Mouse (Mus musculus) midbrain, embryonic 13.5 days (tissue): ENCODE measurements around the gene Pogz. TPM values are rescaled to one million over a fixed set of nuclear protein-coding genes. Genes with fewer than 3 reads are reported as not detected.

Experiments used
- ATAC-seq: fragments of 200-750 bp; cut with Nextera tagmentation; 2 replicates; pipeline ENCODE4 v1.8.0; 2017; ENCODE audit warnings: mild to moderate bottlenecking, moderate TSS enrichment, moderate library complexity
- H3K27ac ChIP-seq: fragments of 300-500 bp; sonication (generic); 2 replicates; pipeline ENCODE4 v1.5.1; 2015; ENCODE audit warnings: inconsistent platforms, mild to moderate bottlenecking, moderate library complexity
- H3K27me3 ChIP-seq: fragments of 300-500 bp; sonication (generic); 2 replicates; pipeline ENCODE4 v1.6.1; 2015; ENCODE audit warnings: mild to moderate bottlenecking, inconsistent platforms
- H3K36me3 ChIP-seq: fragments of 300-500 bp; sonication (generic); 2 replicates; pipeline ENCODE4 v1.6.1; 2015; ENCODE audit warnings: mild to moderate bottlenecking, inconsistent platforms
- H3K4me1 ChIP-seq: fragments of 300-500 bp; sonication (generic); replicated peaks from 2 replicates; pipeline ENCODE4 v1.6.1; 2015; ENCODE audit warnings: inconsistent platforms
- H3K4me2 ChIP-seq: fragments of 300-500 bp; sonication (generic); replicated peaks from 2 replicates; pipeline ENCODE4 v1.6.1; 2015; ENCODE audit warnings: moderate library complexity, mild to moderate bottlenecking, inconsistent platforms
- H3K4me3 ChIP-seq: fragments of 300-500 bp; sonication (generic); replicated peaks from 2 replicates; pipeline ENCODE4 v1.5.1; 2015; ENCODE audit warnings: mild to moderate bottlenecking, inconsistent platforms
- H3K9ac ChIP-seq: fragments of 300-500 bp; sonication (generic); replicated peaks from 2 replicates; pipeline ENCODE4 v1.6.1; 2015; ENCODE audit warnings: mild to moderate bottlenecking, inconsistent platforms
- H3K9me3 ChIP-seq: fragments of 300-500 bp; sonication (generic); 2 replicates; pipeline ENCODE4 v1.6.1; 2016; ENCODE audit warnings: mild to moderate bottlenecking, inconsistent platforms
- WGBS: fragments of 180-500 bp; shearing (Covaris S2); methylation state at CpG from one replicate; pipeline ENCODE4 v1.1.7; 2015; 5-methylcytosine and 5-hydroxymethylcytosine counted together
- polyA plus RNA-seq: library from polyadenylated mRNA; unstranded; fragments of >200 nt; fragmentation: Nextera tagmentation; extraction: Ambion mirVana; gene quantifications from 2 replicates; pipeline ENCODE4 v1.2.1, GENCODE M21; 2015

Pogz gene
- polyA plus RNA-seq, 1 experiment from 2014 or later = 26.9 TPM

- no peak overlapping the region for H3K4me3 ChIP-seq
- no peaks in the 10 kb centered on the region for H3K36me3 ChIP-seq
- ATAC-seq = no peak
- no peaks in the 10 kb centered on the region for H3K9me3 ChIP-seq
- H3K27ac ChIP-seq = no peak overlapping the region
- H3K9ac ChIP-seq = no peak overlapping the region
- H3K4me2 ChIP-seq = no peak overlapping the region
- no peaks in the 10 kb centered on the region for H3K27me3 ChIP-seq
- 87% methylated on average over 3 of the region's 3 CpGs for WGBS
- H3K4me1 ChIP-seq = peaks cover 23% of the 10 kb centered on the region
These were observed 2.0 kb upstream of the Pogz start for GRCm38 (mm10) chr3:94835396-94835795.

- Histone ChIP-seq H3K9ac (peak overlapping the region; percentile 86), H3K27ac (peak overlapping the region; percentile 99), H3K4me3 (peak overlapping the region; percentile 63), H3K4me2 (peak overlapping the region; percentile 85), H3K36me3 (no peaks in the 10 kb centered on the region), H3K4me1 (peaks cover 28% of the 10 kb centered on the region), H3K27me3 (no peaks in the 10 kb centered on the region), H3K9me3 (no peaks in the 10 kb centered on the region)
- ATAC-seq = peak; percentile 84
- WGBS = 1% methylated on average over 50 of the region's 62 CpGs
These were observed 661 bp downstream of the Pogz start for GRCm38 (mm10) chr3:94837959-94838496.

GRCm38 (mm10) chr3:94838631-94839030, 1.3 kb downstream of the Pogz start:
- H3K27me3 ChIP-seq = no peaks in the 10 kb centered on the region
- H3K9ac ChIP-seq = peak overlapping the region; percentile 86
- H3K4me1 ChIP-seq = peaks cover 28% of the 10 kb centered on the region
- WGBS = 13% methylated on average over 9 of the region's 9 CpGs
- peak overlapping the region; percentile 63 for H3K4me3 ChIP-seq
- H3K9me3 ChIP-seq = no peaks in the 10 kb centered on the region
- H3K36me3 ChIP-seq = no peaks in the 10 kb centered on the region
- ATAC-seq = no peak
- peak overlapping the region; percentile 85 for H3K4me2 ChIP-seq
- peak overlapping the region; percentile 99 for H3K27ac ChIP-seq

- H3K9ac ChIP-seq = peak overlapping the region; percentile 86
- ATAC-seq = no peak
These were observed 1.7 kb downstream of the Pogz start for GRCm38 (mm10) chr3:94839101-94839500.

GRCm38 (mm10) chr3:94847382-94847781, 10.0 kb downstream of the Pogz start:
- WGBS = 94% methylated on average over 2 of the region's 2 CpGs
- H3K4me3 ChIP-seq = no peak overlapping the region
- H3K9me3 ChIP-seq = no peaks in the 10 kb centered on the region
- no peak overlapping the region for H3K9ac ChIP-seq
- H3K4me2 ChIP-seq = no peak overlapping the region
- no peak for ATAC-seq
- no peaks in the 10 kb centered on the region for H3K36me3 ChIP-seq
- peaks cover 21% of the 10 kb centered on the region for H3K4me1 ChIP-seq
- H3K27ac ChIP-seq = no peak overlapping the region
- no peaks in the 10 kb centered on the region for H3K27me3 ChIP-seq

More at GRCm38 (mm10) chr3:94839101-94839500, 1.7 kb downstream of the Pogz start:
- WGBS = 72% methylated on average over 5 of the region's 5 CpGs
- H3K4me2 ChIP-seq = peak overlapping the region; percentile 85
- peak overlapping the region; percentile 99 for H3K27ac ChIP-seq
- H3K27me3 ChIP-seq = no peaks in the 10 kb centered on the region
- H3K9me3 ChIP-seq = no peaks in the 10 kb centered on the region
- peak overlapping the region; percentile 63 for H3K4me3 ChIP-seq
- peaks cover 28% of the 10 kb centered on the region for H3K4me1 ChIP-seq
- no peaks in the 10 kb centered on the region for H3K36me3 ChIP-seq

GRCm38 (mm10) chr3:94849338-94849737, 12.0 kb downstream of the Pogz start:
- Histone ChIP-seq H3K36me3 (peaks cover 4% of the 10 kb centered on the region), H3K4me3 (no peak overlapping the region), H3K27me3 (no peaks in the 10 kb centered on the region), H3K27ac (no peak overlapping the region), H3K9me3 (no peaks in the 10 kb centered on the region), H3K9ac (no peak overlapping the region), H3K4me1 (peaks cover 21% of the 10 kb centered on the region), H3K4me2 (no peak overlapping the region)
- WGBS = 19% methylated on average over 1 of the region's 1 CpGs
- no peak for ATAC-seq

- Histone ChIP-seq H3K27me3 (no peaks in the 10 kb centered on the region), H3K36me3 (peaks cover 24% of the 10 kb centered on the region), H3K4me1 (peaks cover 16% of the 10 kb centered on the region; the same call in 1 of the 2 replicates), H3K9me3 (no peaks in the 10 kb centered on the region), H3K4me2 (no peak overlapping the region), H3K27ac (no peak overlapping the region), H3K4me3 (no peak overlapping the region), H3K9ac (no peak overlapping the region)
- ATAC-seq = no peak
- WGBS = 70% methylated on average over 3 of the region's 3 CpGs
These were observed 14.4 kb downstream of the Pogz start for GRCm38 (mm10) chr3:94851731-94852130.

GRCm38 (mm10) chr3:94852215-94852614, 14.8 kb downstream of the Pogz start:
- Histone ChIP-seq H3K27ac (no peak overlapping the region), H3K4me2 (no peak overlapping the region), H3K36me3 (peaks cover 24% of the 10 kb centered on the region), H3K9ac (no peak overlapping the region), H3K27me3 (no peaks in the 10 kb centered on the region), H3K4me3 (no peak overlapping the region), H3K4me1 (peaks cover 13% of the 10 kb centered on the region; the same call in 1 of the 2 replicates), H3K9me3 (no peaks in the 10 kb centered on the region)
- WGBS = 94% methylated on average over 3 of the region's 3 CpGs
- no peak for ATAC-seq

- Histone ChIP-seq H3K36me3 (peaks cover 66% of the 10 kb centered on the region), H3K9ac (no peak overlapping the region), H3K9me3 (no peaks in the 10 kb centered on the region), H3K27me3 (no peaks in the 10 kb centered on the region), H3K4me2 (no peak overlapping the region), H3K4me1 (no peaks in the 10 kb centered on the region), H3K27ac (no peak overlapping the region), H3K4me3 (no peak overlapping the region)
- ATAC-seq = no peak
- WGBS = 93% methylated on average over 2 of the region's 2 CpGs
These were observed 22.1 kb downstream of the Pogz start for GRCm38 (mm10) chr3:94859471-94859870.

- WGBS = 95% methylated on average over 3 of the region's 3 CpGs
- no peaks in the 10 kb centered on the region for H3K9me3 ChIP-seq
- no peak overlapping the region for H3K4me2 ChIP-seq
- peaks cover 85% of the 10 kb centered on the region for H3K36me3 ChIP-seq
- H3K27me3 ChIP-seq = no peaks in the 10 kb centered on the region
- no peak for ATAC-seq
- H3K4me1 ChIP-seq = no peaks in the 10 kb centered on the region
- no peak overlapping the region for H3K27ac ChIP-seq
- no peak overlapping the region for H3K4me3 ChIP-seq
- no peak overlapping the region for H3K9ac ChIP-seq
These were observed 31.6 kb downstream of the Pogz start for GRCm38 (mm10) chr3:94869011-94869410.

GRCm38 (mm10) chr3:94878618-94879017, 41.3 kb downstream of the Pogz start:
- H3K27ac ChIP-seq = no peak overlapping the region
- no peak overlapping the region for H3K4me3 ChIP-seq
- no peaks in the 10 kb centered on the region for H3K4me1 ChIP-seq
- no peaks in the 10 kb centered on the region for H3K9me3 ChIP-seq
- ATAC-seq = no peak
- H3K27me3 ChIP-seq = no peaks in the 10 kb centered on the region
- WGBS = 90% methylated on average over 6 of the region's 6 CpGs
- peaks cover 98% of the 10 kb centered on the region for H3K36me3 ChIP-seq
- H3K9ac ChIP-seq = no peak overlapping the region
- no peak overlapping the region for H3K4me2 ChIP-seq

- Histone ChIP-seq H3K4me1 (peaks cover 19% of the 10 kb centered on the region), H3K4me3 (no peak overlapping the region), H3K9ac (no peak overlapping the region), H3K27ac (no peak overlapping the region), H3K36me3 (peaks cover 83% of the 10 kb centered on the region), H3K9me3 (no peaks in the 10 kb centered on the region), H3K27me3 (no peaks in the 10 kb centered on the region), H3K4me2 (no peak overlapping the region)
- WGBS = 76% methylated on average over 4 of the region's 4 CpGs
- no peak for ATAC-seq
These were observed 44.5 kb downstream of the Pogz start for GRCm38 (mm10) chr3:94881840-94882239.

- H3K27ac ChIP-seq = no peak overlapping the region
- no peak overlapping the region for H3K4me3 ChIP-seq
- no peak overlapping the region for H3K9ac ChIP-seq
- 89% methylated on average over 3 of the region's 3 CpGs for WGBS
- no peaks in the 10 kb centered on the region for H3K27me3 ChIP-seq
- ATAC-seq = no peak
- H3K4me2 ChIP-seq = no peak overlapping the region
- peaks cover 26% of the 10 kb centered on the region for H3K4me1 ChIP-seq
- H3K9me3 ChIP-seq = no peaks in the 10 kb centered on the region
- H3K36me3 ChIP-seq = peaks cover 75% of the 10 kb centered on the region
These were observed 45.2 kb downstream of the Pogz start for GRCm38 (mm10) chr3:94882579-94882978.
